Mouse (Mus musculus) CH12.LX (cell line): ENCODE results near the gene Gm45808. TPM values are rescaled to one million over a fixed set of nuclear protein-coding genes. Genes with fewer than 3 reads are reported as not detected.

Experiments
- DNase-seq: peaks from one replicate; pipeline ENCODE4 v3.0.0-alpha.2; 2013; ENCODE audit errors: extremely low read depth
- H3K27ac ChIP-seq: 2 replicates; pipeline ENCODE4 v1.5.1; 2012; ENCODE audit warnings: low read depth, mild to moderate bottlenecking, control low read depth, moderate library complexity; ENCODE audit not compliant: insufficient read depth
- H3K27me3 ChIP-seq: replicated peaks from 2 replicates; pipeline ENCODE3; 2012; ENCODE audit warnings: inconsistent platforms
- H3K36me3 ChIP-seq, 2 experiments: replicated peaks in 1 of 2; 2 replicates each; pipeline versions ENCODE3 to v1.6.1; 2012; ENCODE audit warnings: inconsistent platforms in 1 of 2, low read length in 1 of 2, mild to moderate bottlenecking in 1 of 2, mixed read lengths in 1 of 2, moderate library complexity in 1 of 2; ENCODE audit not compliant: control insufficient read depth in 1 of 2, insufficient read depth in 1 of 2
- H3K4me1 ChIP-seq, 2 experiments: 2 replicates each; pipeline ENCODE4 v1.6.1; 2012; ENCODE audit warnings: inconsistent platforms in 1 of 2, moderate library complexity in 1 of 2; ENCODE audit not compliant: insufficient read depth in 2 of 2, control insufficient read depth in 1 of 2
- H3K4me2 ChIP-seq: 2 replicates; pipeline ENCODE4 v1.6.1; 2012; ENCODE audit warnings: low read depth, mild to moderate bottlenecking, control low read depth; ENCODE audit not compliant: poor library complexity, insufficient read depth, severe bottlenecking
- H3K4me3 ChIP-seq, 3 experiments: fragments of 150-350 bp in 1 of 3; sonication (generic) in 1 of 3; replicated peaks in 1 of 3; 2 replicates each; pipeline versions ENCODE3 to v1.5.1; 2011 to 2012; ENCODE audit warnings: low read depth in 2 of 3, low read length in 2 of 3, mild to moderate bottlenecking in 2 of 3, moderate library complexity in 2 of 3, control low read depth in 1 of 3, improper control_type of control experiment in 1 of 3, inconsistent platforms in 1 of 3, mixed read lengths in 1 of 3; ENCODE audit not compliant: poor library complexity in 1 of 3
- H3K79me2 ChIP-seq: replicated peaks from 2 replicates; pipeline ENCODE4 v1.6.1; 2012; ENCODE audit warnings: mild to moderate bottlenecking, moderate library complexity; ENCODE audit not compliant: control insufficient read depth, poor library complexity, insufficient read depth, severe bottlenecking; ENCODE audit errors: extremely low read depth
- H3K9ac ChIP-seq: 2 replicates; pipeline ENCODE4 v1.6.1; 2012; ENCODE audit warnings: low read depth, mild to moderate bottlenecking, control low read depth, moderate library complexity; ENCODE audit not compliant: insufficient read depth
- H3K9me3 ChIP-seq: replicated peaks from 2 replicates; pipeline ENCODE3; 2012; ENCODE audit warnings: low read length, inconsistent platforms, mixed read lengths
- BHLHE40 ChIP-seq: IDR thresholded peaks from 2 replicates; pipeline ENCODE4 v1.6.1; 2011; ENCODE audit warnings: mild to moderate bottlenecking, low read depth, low read length, improper control_type of control experiment
- CHD2 ChIP-seq: IDR thresholded peaks from 2 replicates; pipeline ENCODE4 v1.6.1; 2011; ENCODE audit warnings: low read length, improper control_type of control experiment
- CTCF ChIP-seq, 2 experiments: IDR thresholded peaks in 1 of 2; conservative IDR thresholded peaks in 1 of 2; 2 replicates each; pipeline ENCODE4 v1.5.1; 2011 to 2012; ENCODE audit warnings: low read depth in 2 of 2, low read length in 2 of 2, improper control_type of control experiment in 1 of 2, inconsistent platforms in 1 of 2, mild to moderate bottlenecking in 1 of 2, moderate library complexity in 1 of 2
- E2F4 ChIP-seq: IDR thresholded peaks from 2 replicates; pipeline ENCODE4 v1.6.1; 2011; ENCODE audit warnings: low read depth, low read length, improper control_type of control experiment; ENCODE audit not compliant: insufficient replicate concordance
- GABPA ChIP-seq: IDR thresholded peaks from 2 replicates; pipeline ENCODE4 v1.6.1; 2012; ENCODE audit warnings: low read depth, low read length, improper control_type of control experiment, inconsistent platforms; ENCODE audit not compliant: insufficient replicate concordance
- HCFC1 ChIP-seq: IDR thresholded peaks from 2 replicates; pipeline ENCODE4 v1.6.1; 2012; ENCODE audit warnings: low read depth, mild to moderate bottlenecking, inconsistent platforms, low read length, improper control_type of control experiment
- IRF4 ChIP-seq: IDR thresholded peaks from 2 replicates; pipeline ENCODE4 v1.6.1; 2014; ENCODE audit warnings: low read depth, mild to moderate bottlenecking, inconsistent platforms, low read length, improper control_type of control experiment
- JUND ChIP-seq: conservative IDR thresholded peaks from 2 replicates; pipeline ENCODE4 v1.6.1; 2011; ENCODE audit warnings: low read depth, low read length, improper control_type of control experiment
- KAT2A ChIP-seq: IDR thresholded peaks from 2 replicates; pipeline ENCODE4 v1.6.1; 2012; ENCODE audit warnings: low read length, improper control_type of control experiment, inconsistent platforms; ENCODE audit not compliant: insufficient replicate concordance
- MEF2A ChIP-seq: IDR thresholded peaks from 2 replicates; pipeline ENCODE4 v1.6.1; 2014; ENCODE audit warnings: low read depth, mild to moderate bottlenecking, inconsistent platforms, low read length, improper control_type of control experiment, borderline replicate concordance
- RCOR1 ChIP-seq: conservative IDR thresholded peaks from 2 replicates; pipeline ENCODE4 v1.6.1; 2012; ENCODE audit warnings: low read depth, mild to moderate bottlenecking, inconsistent platforms, low read length, improper control_type of control experiment
- SMC3 ChIP-seq: IDR thresholded peaks from 2 replicates; pipeline ENCODE4 v1.6.1; 2011; ENCODE audit warnings: low read depth, low read length, improper control_type of control experiment
- TCF12 ChIP-seq: IDR thresholded peaks from 2 replicates; pipeline ENCODE4 v1.6.1; 2014; ENCODE audit warnings: low read depth, mild to moderate bottlenecking, inconsistent platforms, low read length, improper control_type of control experiment
- ZKSCAN1 ChIP-seq: IDR thresholded peaks from 2 replicates; pipeline ENCODE4 v1.6.1; 2012; ENCODE audit warnings: low read depth, inconsistent platforms, low read length, improper control_type of control experiment, borderline replicate concordance
- ZMIZ1 ChIP-seq: IDR thresholded peaks from 2 replicates; pipeline ENCODE4 v1.6.1; 2012; ENCODE audit warnings: low read depth, mild to moderate bottlenecking, inconsistent platforms, low read length, improper control_type of control experiment
- dilution Hi-C: fragments of 300-500 bp; cut with MboI; formaldehyde crosslinking; loops from 2 replicates; pipeline ENCODE4 v1.14.3; 2020; ENCODE audit warnings: low sequenced_read_pairs; ENCODE audit not compliant: extremely low pct_unique_long_range_greater_than_20kb, extremely low pct_ligation_motif_present
- in situ Hi-C: fragments of 300-500 bp; cut with MboI; formaldehyde crosslinking; loops from 3 replicates; pipeline ENCODE4 v1.14.3; 2019; ENCODE audit warnings: low sequenced_read_pairs, low pct_ligation_motif_present, low pct_unique_long_range_greater_than_20kb, mixed read lengths
- polyA plus RNA-seq: library from polyadenylated mRNA; unstranded; fragments of >175 nt; gene quantifications from 2 replicates; pipeline ENCODE4 v1.2.1, GENCODE M21; 2012; ENCODE audit warnings: low read depth; ENCODE audit not compliant: insufficient read length
- total RNA-seq, 2 experiments: library from RNA; depleted of rRNA; stranded (reverse); fragments of 300-350 nt in 1 of 2; fragments of >200 nt in 1 of 2; gene quantifications; 2 replicates each; pipeline ENCODE4 v1.2.3; 2012 to 2014

The Gm45808 gene
- total and polyA plus RNA-seq, 3 experiments: 0.85 to 5.0 TPM; not detected in 1

GRCm38 (mm10) chr7:45421194-45421593, 65.4 kb downstream of the Gm45808 start:
- Histone ChIP-seq H3K27me3 (no peaks in the 10 kb centered on the region), H3K4me3 (no peak overlapping the region), H3K27ac (no peak overlapping the region), H3K79me2 (no peaks in the 10 kb centered on the region), H3K4me1 (peaks cover 4 to 10% of the 10 kb centered on the region in 2 experiments; a peak in 2 of 4 replicates), H3K9ac (no peak overlapping the region), H3K4me2 (no peak overlapping the region), H3K36me3 (peaks cover 58 to 73% of the 10 kb centered on the region in 2 experiments), H3K9me3 (no peaks in the 10 kb centered on the region)
- in situ Hi-C loops: no loop called here
- TF ChIP-seq BHLHE40 (no peak), ZKSCAN1 (no peak), TCF12 (no peak), ZMIZ1 (no peak), CHD2 (no peak), E2F4 (no peak), RCOR1 (no peak), MEF2A (no peak), HCFC1 (no peak)
- dilution Hi-C loops: no loop called here
- DNase-seq: no peak

DNA sequence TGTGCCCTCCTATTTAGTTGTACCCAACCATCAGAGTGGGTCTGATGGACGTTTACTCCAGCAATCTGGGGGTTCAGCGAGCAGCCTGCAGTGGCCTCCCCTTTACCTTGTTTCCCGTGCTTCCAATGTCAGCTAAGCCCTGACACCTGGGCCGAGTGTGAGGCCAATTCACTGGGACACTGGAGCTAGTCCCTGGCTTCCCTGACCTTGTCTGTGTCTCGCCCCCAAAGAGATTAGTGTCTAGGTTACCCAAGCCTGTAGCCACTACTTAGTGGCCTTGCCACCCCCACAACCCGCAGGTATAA, 66.0 kb downstream of the Gm45808 start, which contains the start of gene Lhb:
TSS of gene Lhb (plus strand) at position 206 of the 305 bp plus-strand sequence.
- TF ChIP-seq CTCF (conservative IDR thresholded peaks at IDR 0.05 in 1 of 2, IDR thresholded peaks at IDR 0.05 in 1 of 2; ENCODE audit: low read depth in 2 of 2, low read length in 2 of 2) (no peak), IRF4 (no peak), SMC3 (no peak), JUND (no peak)
- Histone ChIP-seq H3K4me1 (peaks cover 4 to 10% of the 10 kb centered on the region in 2 experiments; a peak in 2 of 4 replicates), H3K27ac (no peak within 1 kb of the TSS), H3K27me3 (no peaks in the 10 kb centered on the region), H3K36me3 (peaks cover 54 to 68% of the 10 kb centered on the region in 2 experiments), H3K9ac (no peak within 1 kb of the TSS), H3K4me2 (no peak within 1 kb of the TSS), H3K79me2 (no peaks in the 10 kb centered on the region), H3K4me3 (no peak within 1 kb of the TSS), H3K9me3 (no peaks in the 10 kb centered on the region)
- no peak for DNase-seq
- dilution Hi-C loops: no loop called here
- in situ Hi-C loops: no loop called here

DNA sequence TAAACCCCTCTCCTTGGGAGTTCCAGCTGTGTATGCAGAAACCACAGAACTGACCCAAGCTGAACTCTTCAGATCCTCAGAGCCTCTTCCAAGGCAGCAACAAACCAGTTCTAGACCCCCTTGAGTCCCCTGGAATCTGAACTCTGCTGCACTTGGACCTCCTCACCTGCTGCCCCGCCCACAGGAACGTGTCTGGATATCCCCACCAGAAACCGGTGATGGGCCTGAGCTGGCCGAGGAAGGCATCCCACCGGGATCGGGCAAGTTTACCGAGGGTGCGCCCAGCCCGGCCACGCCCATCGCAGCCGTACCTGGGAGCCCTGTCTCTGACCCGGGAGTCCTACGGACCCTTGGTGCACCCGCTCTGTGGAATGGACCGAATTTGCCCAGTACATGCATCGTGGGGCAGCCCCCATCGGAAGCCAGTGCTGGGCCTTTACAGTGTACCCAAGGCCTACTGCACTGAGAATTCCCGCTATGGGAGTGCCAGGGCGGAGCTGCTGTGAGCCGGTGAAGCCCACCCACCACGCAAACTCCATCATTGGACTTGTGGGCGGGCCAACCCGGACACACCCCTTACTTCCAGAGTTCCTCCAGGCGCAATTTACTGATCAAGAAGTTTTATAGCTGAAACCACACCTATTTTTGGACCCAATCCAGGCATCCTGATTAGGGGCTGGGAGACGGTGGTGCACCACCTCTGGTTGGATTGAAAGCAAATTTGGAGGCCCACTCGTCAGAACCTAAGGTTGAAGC, 66.6 kb downstream of the Gm45808 start:
- DNase-seq: no peak
- Histone ChIP-seq H3K79me2 (no peaks in the 10 kb centered on the region), H3K4me3 (no peak overlapping the region), H3K9me3 (no peaks in the 10 kb centered on the region), H3K27me3 (no peaks in the 10 kb centered on the region), H3K9ac (no peak overlapping the region), H3K27ac (no peak overlapping the region), H3K36me3 (peaks cover 49 to 63% of the 10 kb centered on the region in 2 experiments), H3K4me2 (no peak overlapping the region), H3K4me1 (peaks cover 4 to 10% of the 10 kb centered on the region in 2 experiments; a peak in 2 of 4 replicates)
- dilution Hi-C loops: no loop called here
- TF ChIP-seq SMC3 (no peak), KAT2A (no peak), GABPA (no peak), ZKSCAN1 (no peak)
- in situ Hi-C loops: no loop called here
